Mouse (Mus musculus): ENCODE results near the gene Slit3. TPM values are rescaled to one million over a fixed set of nuclear protein-coding genes. Genes with fewer than 3 reads are reported as not detected.

Gene Slit3
- polyA plus RNA-seq, 1 experiment, result 6.6 TPM

DNA sequence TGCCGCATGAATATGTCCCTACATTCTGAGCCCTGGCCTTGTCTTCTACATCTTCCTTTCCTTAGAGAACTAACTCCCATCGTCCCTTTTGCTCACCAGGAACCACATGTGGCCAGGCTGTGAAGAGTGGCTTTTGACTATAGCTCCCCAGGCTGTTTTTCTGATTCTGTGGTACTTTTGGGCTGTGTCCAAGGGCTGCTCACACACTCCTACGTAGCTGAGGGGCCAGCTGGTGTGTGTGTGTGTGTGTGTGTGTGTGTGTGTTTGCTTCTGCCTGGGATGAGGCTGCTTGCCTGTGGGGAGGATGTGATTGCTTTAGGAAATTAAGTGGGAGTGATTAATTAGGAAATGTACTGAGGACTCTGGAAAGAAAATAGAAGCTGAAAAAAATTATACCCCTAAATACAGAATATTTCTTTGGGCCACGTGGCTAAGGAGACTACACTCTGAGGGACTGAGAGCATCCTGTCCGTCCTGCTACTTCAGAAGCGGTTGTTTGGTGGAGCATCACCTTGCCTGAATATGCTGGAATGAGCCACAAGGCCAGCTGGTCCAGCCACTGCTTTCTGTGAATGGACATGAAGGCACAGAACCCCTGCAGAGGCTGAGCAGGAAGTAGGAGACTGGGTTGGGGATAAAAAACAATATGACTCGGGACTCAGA is 21.8 kb downstream of the Slit3 start:
- no peak for TF ChIP-seq POLR2A (IDR thresholded peaks at IDR 0.05; ENCODE audit: low read depth, low read length)
- Histone ChIP-seq H3K36me3 (ENCODE audit: control insufficient read depth, insufficient read depth, low read length) (no peaks in the 10 kb centered on the region), H3K27me3 (ENCODE audit: control insufficient read depth, insufficient read depth, low read length) (no peaks in the 10 kb centered on the region), H3K27ac (ENCODE audit: insufficient read depth, low read depth, low read length) (no peak overlapping the region), H3K4me3 (ENCODE audit: low read depth, low read length) (no peak overlapping the region), H3K4me1 (ENCODE audit: control insufficient read depth, insufficient read depth, insufficient read length, low read length) (no peaks in the 10 kb centered on the region)
- 70% methylated on average over 7 of the region's 7 CpGs for WGBS

GRCm38 (mm10) chr11:35147818-35148445 is 26.9 kb downstream of the Slit3 start:
- TF ChIP-seq CTCF (IDR thresholded peaks at IDR 0.05; ENCODE audit: extremely low read depth, insufficient read length, insufficient replicate concordance, low read depth, low read length) (no peak), POLR2A (IDR thresholded peaks at IDR 0.05; ENCODE audit: low read depth, low read length) (no peak)
- H3K27me3 ChIP-seq (ENCODE audit: control insufficient read depth, insufficient read depth, low read length), result no peaks in the 10 kb centered on the region
- 89% methylated on average over 11 of the region's 11 CpGs for WGBS
- H3K4me3 ChIP-seq (ENCODE audit: low read depth, low read length), result no peak overlapping the region
- no peak overlapping the region for H3K27ac ChIP-seq (ENCODE audit: insufficient read depth, low read depth, low read length)
- H3K36me3 ChIP-seq (ENCODE audit: control insufficient read depth, insufficient read depth, low read length), result no peaks in the 10 kb centered on the region
- H3K4me1 ChIP-seq (ENCODE audit: control insufficient read depth, insufficient read depth, insufficient read length, low read length), result no peaks in the 10 kb centered on the region

DNA sequence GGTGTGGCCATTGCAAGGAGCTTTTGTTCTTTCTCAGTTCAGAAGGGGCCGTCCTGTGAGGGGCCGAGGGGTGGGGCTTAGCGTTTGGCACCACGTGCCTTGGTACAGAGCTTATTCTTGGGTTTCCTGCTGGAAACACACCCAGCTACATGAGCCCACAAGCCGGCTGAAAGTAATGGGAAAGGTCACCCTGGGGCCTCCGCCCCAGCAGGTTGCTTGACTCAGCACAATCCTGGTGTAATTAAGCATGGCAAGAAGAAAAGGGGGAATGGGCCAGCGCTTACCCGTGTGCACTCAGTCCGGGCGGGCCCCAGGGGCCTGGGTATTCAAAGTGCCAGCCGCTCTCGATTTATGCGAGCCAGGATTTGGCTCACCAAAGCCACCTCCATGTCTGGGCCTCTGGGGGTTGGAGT is 30.5 kb downstream of the Slit3 start:
- Histone ChIP-seq H3K4me3 (ENCODE audit: low read depth, low read length) (no peak overlapping the region), H3K27me3 (ENCODE audit: control insufficient read depth, insufficient read depth, low read length) (no peaks in the 10 kb centered on the region), H3K4me1 (ENCODE audit: control insufficient read depth, insufficient read depth, insufficient read length, low read length) (no peaks in the 10 kb centered on the region), H3K27ac (ENCODE audit: insufficient read depth, low read depth, low read length) (no peak overlapping the region), H3K36me3 (ENCODE audit: control insufficient read depth, insufficient read depth, low read length) (no peaks in the 10 kb centered on the region)
- TF ChIP-seq CTCF (IDR thresholded peaks at IDR 0.05; ENCODE audit: extremely low read depth, insufficient read length, insufficient replicate concordance, low read depth, low read length) (no peak), POLR2A (IDR thresholded peaks at IDR 0.05; ENCODE audit: low read depth, low read length) (no peak)
- 68% methylated on average over 13 of the region's 13 CpGs for WGBS

DNA sequence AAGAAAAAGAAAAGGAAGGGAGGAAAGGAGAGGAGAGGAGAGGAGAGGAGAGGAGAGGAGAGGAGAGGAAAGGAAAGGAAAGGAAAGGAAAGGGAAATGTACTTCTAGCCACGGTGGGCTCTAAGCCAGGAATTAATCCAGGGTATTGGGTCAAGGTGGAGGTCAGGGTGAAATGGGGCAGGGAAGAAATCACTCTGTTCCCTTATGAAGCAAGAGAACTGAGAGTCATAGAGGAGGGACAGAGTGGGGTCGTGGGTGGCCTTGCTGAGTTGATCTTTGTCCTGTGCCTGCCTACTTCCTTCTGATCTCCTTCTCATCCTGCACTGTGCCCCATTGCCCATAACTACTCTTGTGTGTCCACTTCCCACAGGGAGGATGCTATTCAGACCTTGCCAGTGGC is 31.9 kb downstream of the Slit3 start:
- Histone ChIP-seq H3K27me3 (ENCODE audit: control insufficient read depth, insufficient read depth, low read length) (no peaks in the 10 kb centered on the region), H3K36me3 (ENCODE audit: control insufficient read depth, insufficient read depth, low read length) (no peaks in the 10 kb centered on the region), H3K4me1 (ENCODE audit: control insufficient read depth, insufficient read depth, insufficient read length, low read length) (no peaks in the 10 kb centered on the region), H3K4me3 (ENCODE audit: low read depth, low read length) (no peak overlapping the region), H3K27ac (ENCODE audit: insufficient read depth, low read depth, low read length) (no peak overlapping the region)
- TF ChIP-seq CTCF (IDR thresholded peaks at IDR 0.05; ENCODE audit: extremely low read depth, insufficient read length, insufficient replicate concordance, low read depth, low read length) (no peak), POLR2A (IDR thresholded peaks at IDR 0.05; ENCODE audit: low read depth, low read length) (no peak)
- 62% methylated on average over 2 of the region's 2 CpGs for WGBS

DNA sequence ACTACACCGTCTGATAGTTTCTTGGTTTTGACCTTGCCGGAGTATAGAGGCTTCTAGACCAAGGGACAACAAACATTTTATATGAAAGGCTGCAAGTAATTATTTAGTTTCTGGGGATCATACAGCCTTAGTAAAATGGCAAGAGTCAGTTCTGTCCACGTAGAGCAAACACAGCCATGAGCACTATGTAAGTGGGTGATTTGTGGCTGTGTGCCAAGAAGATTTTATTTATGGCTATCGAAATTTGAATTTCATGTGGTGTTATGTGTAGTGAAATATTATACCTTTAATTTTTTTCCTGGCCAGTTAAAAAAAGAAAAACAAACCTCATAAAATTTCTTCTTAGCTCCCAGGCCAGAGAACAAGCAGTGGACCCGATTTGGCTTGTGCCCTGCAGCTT is 33.4 kb downstream of the Slit3 start:
- no peaks in the 10 kb centered on the region for H3K36me3 ChIP-seq (ENCODE audit: control insufficient read depth, insufficient read depth, low read length)
- H3K4me1 ChIP-seq (ENCODE audit: control insufficient read depth, insufficient read depth, insufficient read length, low read length), result no peaks in the 10 kb centered on the region
- no peaks in the 10 kb centered on the region for H3K27me3 ChIP-seq (ENCODE audit: control insufficient read depth, insufficient read depth, low read length)
- no peak for TF ChIP-seq CTCF (IDR thresholded peaks at IDR 0.05; ENCODE audit: extremely low read depth, insufficient read length, insufficient replicate concordance, low read depth, low read length)
- no peak for TF ChIP-seq POLR2A (IDR thresholded peaks at IDR 0.05; ENCODE audit: low read depth, low read length)
- no peak overlapping the region for H3K4me3 ChIP-seq (ENCODE audit: low read depth, low read length)
- WGBS, result 80% methylated on average over 5 of the region's 5 CpGs
- H3K27ac ChIP-seq (ENCODE audit: insufficient read depth, low read depth, low read length), result no peak overlapping the region

GRCm38 (mm10) chr11:35155281-35155680 is 34.3 kb downstream of the Slit3 start:
- no peak overlapping the region for H3K4me3 ChIP-seq (ENCODE audit: low read depth, low read length)
- no peaks in the 10 kb centered on the region for H3K4me1 ChIP-seq (ENCODE audit: control insufficient read depth, insufficient read depth, insufficient read length, low read length)
- 82% methylated on average over 7 of the region's 7 CpGs for WGBS
- no peaks in the 10 kb centered on the region for H3K27me3 ChIP-seq (ENCODE audit: control insufficient read depth, insufficient read depth, low read length)
- no peak overlapping the region for H3K27ac ChIP-seq (ENCODE audit: insufficient read depth, low read depth, low read length)
- TF ChIP-seq POLR2A (IDR thresholded peaks at IDR 0.05; ENCODE audit: low read depth, low read length) (no peak), CTCF (IDR thresholded peaks at IDR 0.05; ENCODE audit: extremely low read depth, insufficient read length, insufficient replicate concordance, low read depth, low read length) (no peak)
- no peaks in the 10 kb centered on the region for H3K36me3 ChIP-seq (ENCODE audit: control insufficient read depth, insufficient read depth, low read length)

DNA sequence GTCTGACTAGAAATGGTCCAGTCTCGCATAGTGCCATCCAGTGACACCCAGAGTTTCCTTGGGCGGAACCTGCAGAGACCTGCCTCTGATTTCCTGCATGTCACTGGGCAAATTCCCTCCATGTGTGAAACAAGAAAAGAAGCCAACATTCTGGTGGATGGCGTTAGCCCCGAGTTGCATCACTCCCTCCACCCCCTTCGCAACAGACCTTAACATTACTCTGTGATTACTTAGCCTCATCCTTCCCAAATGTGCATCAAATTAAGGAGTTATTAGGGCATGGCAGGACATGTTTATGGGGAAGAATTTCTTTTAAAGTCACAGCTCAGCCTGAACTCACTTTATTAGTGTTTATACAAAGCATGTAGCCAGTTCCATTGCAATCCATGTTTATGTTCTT is 35.7 kb downstream of the Slit3 start:
- Histone ChIP-seq H3K36me3 (ENCODE audit: control insufficient read depth, insufficient read depth, low read length) (no peaks in the 10 kb centered on the region), H3K27me3 (ENCODE audit: control insufficient read depth, insufficient read depth, low read length) (no peaks in the 10 kb centered on the region), H3K4me1 (ENCODE audit: control insufficient read depth, insufficient read depth, insufficient read length, low read length) (no peaks in the 10 kb centered on the region), H3K27ac (ENCODE audit: insufficient read depth, low read depth, low read length) (no peak overlapping the region), H3K4me3 (ENCODE audit: low read depth, low read length) (no peak overlapping the region)
- TF ChIP-seq POLR2A (IDR thresholded peaks at IDR 0.05; ENCODE audit: low read depth, low read length) (no peak), CTCF (IDR thresholded peaks at IDR 0.05; ENCODE audit: extremely low read depth, insufficient read length, insufficient replicate concordance, low read depth, low read length) (no peak)
- 92% methylated on average over 5 of the region's 5 CpGs for whole genome bisulfite sequencing
